Mouse (Mus musculus): ENCODE measurements around the gene Med13l. TPM values are rescaled to one million over a fixed set of nuclear protein-coding genes. Genes with fewer than 3 reads are reported as not detected.

Med13l gene
- polyA plus RNA-seq, 1 experiment from 2014 or later, result 14.6 TPM

DNA sequence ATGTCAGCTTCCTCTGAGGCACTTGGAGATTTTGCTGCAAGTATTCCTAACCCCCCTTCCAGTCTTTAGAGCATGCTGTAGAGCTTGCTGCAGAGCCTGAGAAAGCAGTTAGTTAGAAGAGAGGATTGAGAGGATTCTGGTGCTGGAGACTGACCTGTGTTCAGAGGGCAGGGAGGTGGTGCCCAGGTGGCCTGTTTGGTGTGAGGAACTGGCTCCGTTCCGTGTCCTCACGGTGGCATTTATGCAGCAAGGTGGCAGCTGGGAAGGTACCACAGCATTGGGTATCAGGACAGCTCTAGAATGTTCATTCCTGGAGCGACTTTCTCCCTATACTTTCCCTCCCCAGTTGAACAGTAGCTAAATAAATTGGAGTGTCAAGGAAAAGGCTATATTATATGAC lies 125.5 kb downstream of the Med13l start:
- Histone ChIP-seq H3K27me3 (replicated peaks; ENCODE audit: control insufficient read depth, insufficient read depth, low read length) (no peaks in the 10 kb centered on the region), H3K9ac (ENCODE audit: low read length) (no peak overlapping the region), H3K4me2 (ENCODE audit: low read length) (no peak overlapping the region), H3K4me3 (ENCODE audit: low read depth, low read length) (no peak overlapping the region), H3K9me3 (replicated peaks; ENCODE audit: control insufficient read depth, low read length) (no peaks in the 10 kb centered on the region), H3K4me1 (ENCODE audit: control insufficient read depth, insufficient read depth, low read length) (peaks cover 2% of the 10 kb centered on the region; the same call in 1 of the 2 replicates), H3K36me3 (ENCODE audit: control insufficient read depth, insufficient read depth, low read length) (peaks cover 3% of the 10 kb centered on the region; the same call in 1 of the 2 replicates), H3K27ac (ENCODE audit: low read depth, low read length) (no peak overlapping the region)
- DNase-seq (ENCODE audit: low spot score) (no peak), ATAC-seq (no peak)
- WGBS, result 96% methylated on average over 4 of the region's 4 CpGs

DNA sequence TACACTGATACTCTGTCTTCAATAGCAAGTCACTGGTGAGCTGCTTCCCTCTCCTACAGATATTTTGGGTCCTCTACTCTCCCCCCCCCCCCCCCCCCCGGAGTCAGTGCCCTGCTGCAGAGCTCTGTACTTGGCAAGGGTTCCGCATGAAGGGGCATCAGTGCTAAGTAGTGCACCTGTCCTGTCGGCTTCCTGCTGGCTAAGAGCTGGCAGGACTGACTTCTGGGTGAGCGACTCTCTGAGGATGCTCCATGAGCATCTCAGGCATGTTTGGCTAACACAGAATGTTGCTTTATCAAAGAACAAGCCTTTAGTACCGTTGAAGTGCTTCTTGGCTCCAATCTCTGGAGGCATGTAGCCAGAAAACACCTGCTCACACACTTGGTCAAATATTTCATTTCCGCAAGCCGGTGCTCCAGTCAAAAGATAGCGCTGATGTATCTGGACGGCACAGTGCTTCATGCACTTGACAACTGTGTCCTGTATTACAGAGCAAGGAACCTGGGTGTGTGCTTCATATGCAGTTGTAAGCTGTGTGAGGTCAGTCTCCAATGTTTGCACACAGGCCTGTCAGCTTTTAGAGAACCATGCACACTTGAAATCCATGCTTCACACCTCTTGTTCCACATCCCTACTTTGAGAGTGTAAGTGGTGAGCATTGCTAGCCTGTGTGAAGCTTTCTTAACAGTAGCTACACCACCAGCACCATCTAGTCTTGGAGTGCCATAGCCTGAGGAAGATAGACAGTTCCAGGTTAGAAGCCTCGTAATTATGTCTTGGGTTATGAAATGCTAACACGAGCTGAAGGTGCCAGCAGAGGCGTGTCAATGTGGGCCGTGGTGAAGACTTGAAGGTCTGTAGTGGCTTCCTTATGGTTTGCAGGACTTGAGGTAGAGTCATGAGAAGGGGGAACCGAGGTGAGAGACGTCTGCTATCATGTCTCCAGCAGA lies 128.7 kb downstream of the Med13l start:
- Histone ChIP-seq H3K4me1 (ENCODE audit: control insufficient read depth, insufficient read depth, low read length) (peaks cover 7% of the 10 kb centered on the region), H3K27ac (ENCODE audit: low read depth, low read length) (no peak overlapping the region), H3K4me2 (ENCODE audit: low read length) (no peak overlapping the region), H3K9me3 (replicated peaks; ENCODE audit: control insufficient read depth, low read length) (no peaks in the 10 kb centered on the region), H3K27me3 (replicated peaks; ENCODE audit: control insufficient read depth, insufficient read depth, low read length) (no peaks in the 10 kb centered on the region), H3K9ac (ENCODE audit: low read length) (no peak overlapping the region), H3K36me3 (ENCODE audit: control insufficient read depth, insufficient read depth, low read length) (no peaks in the 10 kb centered on the region), H3K4me3 (ENCODE audit: low read depth, low read length) (no peak overlapping the region)
- WGBS, result 82% methylated on average over 14 of the region's 15 CpGs
- DNase-seq (ENCODE audit: low spot score), result no peak
- no peak for ATAC-seq

GRCm38 (mm10) chr5:118691025-118691709 lies 130.7 kb downstream of the Med13l start:
- peaks cover 12% of the 10 kb centered on the region for H3K4me1 ChIP-seq (ENCODE audit: control insufficient read depth, insufficient read depth, low read length)
- WGBS, result 85% methylated on average over 10 of the region's 10 CpGs
- H3K9ac ChIP-seq (ENCODE audit: low read length), result no peak overlapping the region
- no peaks in the 10 kb centered on the region for H3K9me3 ChIP-seq (replicated peaks; ENCODE audit: control insufficient read depth, low read length)
- no peak overlapping the region for H3K4me3 ChIP-seq (ENCODE audit: low read depth, low read length)
- no peaks in the 10 kb centered on the region for H3K36me3 ChIP-seq (ENCODE audit: control insufficient read depth, insufficient read depth, low read length)
- DNase-seq (ENCODE audit: low spot score) (no peak), ATAC-seq (no peak)
- no peaks in the 10 kb centered on the region for H3K27me3 ChIP-seq (replicated peaks; ENCODE audit: control insufficient read depth, insufficient read depth, low read length)
- H3K4me2 ChIP-seq (ENCODE audit: low read length), result no peak overlapping the region
- no peak overlapping the region for H3K27ac ChIP-seq (ENCODE audit: low read depth, low read length)

DNA sequence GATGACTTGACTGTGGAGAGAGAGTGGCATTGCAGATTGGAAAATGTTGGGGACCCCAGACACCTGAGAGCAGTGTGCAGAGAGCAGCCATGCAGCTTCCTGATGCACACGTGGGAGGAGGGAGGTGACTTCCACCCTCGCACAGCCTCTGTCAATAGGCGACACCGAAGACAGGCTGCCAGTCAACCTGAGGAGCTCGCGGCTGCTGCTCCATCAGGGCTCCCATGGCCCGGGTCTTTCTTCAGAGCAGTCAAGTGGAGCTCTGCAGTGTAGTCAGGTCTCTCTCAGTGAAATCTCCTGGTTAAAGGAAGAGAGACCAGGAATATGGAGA lies 131.2 kb downstream of the Med13l start:
- ATAC-seq (no peak), DNase-seq (ENCODE audit: low spot score) (no peak)
- H3K27me3 ChIP-seq (replicated peaks; ENCODE audit: control insufficient read depth, insufficient read depth, low read length), result no peaks in the 10 kb centered on the region
- H3K9me3 ChIP-seq (replicated peaks; ENCODE audit: control insufficient read depth, low read length), result no peaks in the 10 kb centered on the region
- H3K9ac ChIP-seq (ENCODE audit: low read length), result no peak overlapping the region
- H3K4me2 ChIP-seq (ENCODE audit: low read length), result no peak overlapping the region
- no peak overlapping the region for H3K27ac ChIP-seq (ENCODE audit: low read depth, low read length)
- H3K4me3 ChIP-seq (ENCODE audit: low read depth, low read length), result no peak overlapping the region
- no peaks in the 10 kb centered on the region for H3K36me3 ChIP-seq (ENCODE audit: control insufficient read depth, insufficient read depth, low read length)
- H3K4me1 ChIP-seq (ENCODE audit: control insufficient read depth, insufficient read depth, low read length), result peaks cover 13% of the 10 kb centered on the region
- WGBS, result 48% methylated on average over 7 of the region's 7 CpGs

GRCm38 (mm10) chr5:118693996-118694395 lies 133.5 kb downstream of the Med13l start:
- 84% methylated on average over 9 of the region's 9 CpGs for WGBS
- ATAC-seq, result no peak
- Histone ChIP-seq H3K27ac (ENCODE audit: low read depth, low read length) (no peak overlapping the region), H3K27me3 (replicated peaks; ENCODE audit: control insufficient read depth, insufficient read depth, low read length) (no peaks in the 10 kb centered on the region), H3K9ac (ENCODE audit: low read length) (no peak overlapping the region), H3K4me2 (ENCODE audit: low read length) (no peak overlapping the region), H3K9me3 (replicated peaks; ENCODE audit: control insufficient read depth, low read length) (no peaks in the 10 kb centered on the region), H3K4me1 (ENCODE audit: control insufficient read depth, insufficient read depth, low read length) (peaks cover 13% of the 10 kb centered on the region), H3K36me3 (ENCODE audit: control insufficient read depth, insufficient read depth, low read length) (no peaks in the 10 kb centered on the region), H3K4me3 (ENCODE audit: low read depth, low read length) (no peak overlapping the region)
- DNase-seq (ENCODE audit: low spot score), result no peak

DNA sequence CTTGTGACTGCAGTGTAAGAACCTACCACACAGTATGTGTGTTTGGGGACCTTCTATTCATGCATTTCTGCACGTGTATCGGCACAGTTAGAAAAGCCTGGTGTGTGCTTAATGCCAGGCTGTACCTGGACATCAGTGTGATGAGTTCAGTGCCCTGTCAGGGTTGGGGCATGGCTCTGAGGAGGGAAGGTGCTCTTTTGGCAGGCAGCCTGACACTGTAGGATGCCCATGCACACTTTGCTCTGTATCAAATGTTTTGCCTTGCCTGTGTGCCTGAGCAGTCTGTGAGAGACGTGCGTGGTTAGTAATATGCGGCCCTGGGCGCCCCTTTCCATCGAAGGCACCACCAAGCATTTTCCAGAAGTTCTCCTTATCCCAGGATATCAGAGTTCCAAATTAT lies 136.6 kb downstream of the Med13l start:
- Histone ChIP-seq H3K9me3 (replicated peaks; ENCODE audit: control insufficient read depth, low read length) (no peaks in the 10 kb centered on the region), H3K36me3 (ENCODE audit: control insufficient read depth, insufficient read depth, low read length) (no peaks in the 10 kb centered on the region), H3K27ac (ENCODE audit: low read depth, low read length) (no peak overlapping the region), H3K4me1 (ENCODE audit: control insufficient read depth, insufficient read depth, low read length) (peaks cover 13% of the 10 kb centered on the region), H3K4me3 (ENCODE audit: low read depth, low read length) (no peak overlapping the region), H3K27me3 (replicated peaks; ENCODE audit: control insufficient read depth, insufficient read depth, low read length) (no peaks in the 10 kb centered on the region), H3K4me2 (ENCODE audit: low read length) (no peak overlapping the region), H3K9ac (ENCODE audit: low read length) (0 out of 2 replicates have a peak overlapping the region, but pooled peaks have one; percentile 13)
- DNase-seq (ENCODE audit: low spot score), result no peak
- WGBS, result 87% methylated on average over 7 of the region's 7 CpGs
- ATAC-seq, result no peak

GRCm38 (mm10) chr5:118700978-118701377 lies 140.5 kb downstream of the Med13l start:
- H3K4me2 ChIP-seq (ENCODE audit: low read length), result no peak overlapping the region
- peaks cover 33% of the 10 kb centered on the region for H3K4me1 ChIP-seq (ENCODE audit: control insufficient read depth, insufficient read depth, low read length)
- no peak for ATAC-seq
- DNase-seq (ENCODE audit: low spot score), result no peak
- no peak overlapping the region for H3K9ac ChIP-seq (ENCODE audit: low read length)
- H3K27me3 ChIP-seq (replicated peaks; ENCODE audit: control insufficient read depth, insufficient read depth, low read length), result no peaks in the 10 kb centered on the region
- H3K4me3 ChIP-seq (ENCODE audit: low read depth, low read length), result no peak overlapping the region
- 85% methylated on average over 4 of the region's 4 CpGs for WGBS
- H3K27ac ChIP-seq (ENCODE audit: low read depth, low read length), result no peak overlapping the region
- H3K36me3 ChIP-seq (ENCODE audit: control insufficient read depth, insufficient read depth, low read length), result no peaks in the 10 kb centered on the region
- H3K9me3 ChIP-seq (replicated peaks; ENCODE audit: control insufficient read depth, low read length), result no peaks in the 10 kb centered on the region

- 13% methylated on average over 9 of the region's 9 CpGs for WGBS
- no peaks in the 10 kb centered on the region for H3K36me3 ChIP-seq (ENCODE audit: control insufficient read depth, insufficient read depth, low read length)
- ATAC-seq (no peak), DNase-seq (ENCODE audit: low spot score) (no peak)
- peaks cover 47% of the 10 kb centered on the region for H3K4me1 ChIP-seq (ENCODE audit: control insufficient read depth, insufficient read depth, low read length)
- H3K9me3 ChIP-seq (replicated peaks; ENCODE audit: control insufficient read depth, low read length), result no peaks in the 10 kb centered on the region
- no peak overlapping the region for H3K27ac ChIP-seq (ENCODE audit: low read depth, low read length)
- H3K4me3 ChIP-seq (ENCODE audit: low read depth, low read length), result no peak overlapping the region
- no peak overlapping the region for H3K9ac ChIP-seq (ENCODE audit: low read length)
- H3K4me2 ChIP-seq (ENCODE audit: low read length), result no peak overlapping the region
- no peaks in the 10 kb centered on the region for H3K27me3 ChIP-seq (replicated peaks; ENCODE audit: control insufficient read depth, insufficient read depth, low read length)
Measured at GRCm38 (mm10) chr5:118702674-118703073, 142.2 kb downstream of the Med13l start.

DNA sequence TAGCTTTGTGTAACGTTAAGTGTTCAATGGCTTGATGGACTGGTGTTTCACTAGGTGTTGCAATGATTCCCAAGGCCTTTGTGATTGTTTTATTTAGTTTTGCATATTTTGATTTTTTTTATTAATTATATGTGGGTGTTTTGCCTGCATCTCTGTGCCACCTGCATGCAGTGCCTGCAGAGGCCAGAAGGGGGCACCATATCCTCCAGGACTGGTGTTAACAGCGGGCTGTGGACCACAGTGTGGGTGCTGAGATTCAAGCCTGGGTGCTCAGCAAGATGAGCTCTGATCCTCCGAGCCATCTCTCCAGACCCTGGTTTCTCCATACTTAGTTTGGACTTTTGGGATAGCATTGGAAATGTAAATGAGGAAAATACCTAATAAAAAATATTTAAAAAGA lies 143.7 kb downstream of the Med13l start:
- 85% methylated on average over 3 of the region's 3 CpGs for WGBS
- Histone ChIP-seq H3K4me3 (ENCODE audit: low read depth, low read length) (no peak overlapping the region), H3K4me2 (ENCODE audit: low read length) (no peak overlapping the region), H3K27me3 (replicated peaks; ENCODE audit: control insufficient read depth, insufficient read depth, low read length) (no peaks in the 10 kb centered on the region), H3K4me1 (ENCODE audit: control insufficient read depth, insufficient read depth, low read length) (peaks cover 59% of the 10 kb centered on the region), H3K9ac (ENCODE audit: low read length) (no peak overlapping the region), H3K9me3 (replicated peaks; ENCODE audit: control insufficient read depth, low read length) (no peaks in the 10 kb centered on the region), H3K36me3 (ENCODE audit: control insufficient read depth, insufficient read depth, low read length) (no peaks in the 10 kb centered on the region), H3K27ac (ENCODE audit: low read depth, low read length) (no peak overlapping the region)
- ATAC-seq (no peak), DNase-seq (ENCODE audit: low spot score) (no peak)
